Mouse (Mus musculus) hindlimb bud, embryonic 11.5 days (tissue): ENCODE measurements at regions not wholly inside any gene's neighbourhood (a gene's known extent, or its start where the extent isn't known, plus 50 kb on each side); places are given as distances from the start of the nearest gene placed in this dataset.

Experiments used
- DNase-seq: peaks from one replicate; pipeline ENCODE4 v3.0.0-alpha.2; 2012; ENCODE audit warnings: low read depth, low spot score; ENCODE audit errors: extremely low spot score

DNA sequence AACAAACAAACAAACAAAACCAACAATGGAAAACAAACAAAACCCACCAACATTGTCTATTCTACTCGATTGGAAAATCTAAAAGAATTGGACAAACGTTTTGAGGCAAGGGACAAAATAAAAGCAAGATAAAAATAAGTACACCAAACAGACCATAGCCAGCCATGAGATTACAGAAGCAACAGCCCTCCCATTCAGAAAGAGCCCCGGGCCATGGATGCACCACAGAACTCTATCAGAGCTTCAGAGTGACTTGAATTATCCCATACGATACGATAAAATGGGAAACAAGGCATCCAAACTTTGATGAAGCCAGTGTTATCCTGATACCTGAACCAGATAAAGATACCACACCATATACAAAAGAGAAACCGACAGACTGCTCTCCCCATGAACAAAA, 68.7 kb downstream of the Npepl1 start:
- no peak for DNase-seq

DNA sequence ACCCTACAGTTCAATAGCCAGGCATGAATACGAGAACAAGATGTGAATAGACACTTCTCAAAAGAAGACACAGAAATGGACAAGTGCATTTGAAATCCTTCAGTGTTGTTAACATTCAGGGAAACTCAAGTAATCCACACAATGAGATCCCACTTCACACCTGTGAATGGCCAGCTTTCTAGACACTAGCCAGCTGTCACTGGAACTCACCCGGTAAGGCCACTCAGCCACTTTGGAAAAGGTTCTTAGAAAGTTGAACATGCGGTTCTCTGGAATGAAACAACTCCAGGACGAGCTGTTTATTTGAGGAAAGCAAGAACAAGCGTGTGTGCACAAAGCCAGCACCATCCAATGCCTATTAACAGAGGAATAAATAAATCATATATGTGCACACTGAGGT, 74.6 kb downstream of the Npepl1 start:
- DNase-seq, result no peak

DNA sequence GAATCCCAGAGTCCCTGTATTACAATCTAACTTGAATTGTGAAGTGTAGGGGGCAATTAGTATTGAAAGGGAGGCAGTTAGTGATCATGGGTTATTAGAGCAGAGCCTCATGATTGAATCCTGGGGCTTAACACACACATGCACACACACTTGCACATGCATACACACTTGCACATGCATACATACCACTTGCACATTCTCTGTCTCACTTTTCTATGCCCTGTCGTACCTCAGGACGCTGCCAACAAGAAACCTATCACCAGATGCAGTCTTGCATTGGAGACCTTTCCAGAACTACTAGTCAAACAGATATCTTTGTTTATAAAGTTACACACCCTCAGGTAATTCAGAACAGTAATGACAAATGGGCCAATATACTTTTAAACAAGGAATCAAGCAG, 80.9 kb downstream of the Npepl1 start:
- DNase-seq, result no peak

DNA sequence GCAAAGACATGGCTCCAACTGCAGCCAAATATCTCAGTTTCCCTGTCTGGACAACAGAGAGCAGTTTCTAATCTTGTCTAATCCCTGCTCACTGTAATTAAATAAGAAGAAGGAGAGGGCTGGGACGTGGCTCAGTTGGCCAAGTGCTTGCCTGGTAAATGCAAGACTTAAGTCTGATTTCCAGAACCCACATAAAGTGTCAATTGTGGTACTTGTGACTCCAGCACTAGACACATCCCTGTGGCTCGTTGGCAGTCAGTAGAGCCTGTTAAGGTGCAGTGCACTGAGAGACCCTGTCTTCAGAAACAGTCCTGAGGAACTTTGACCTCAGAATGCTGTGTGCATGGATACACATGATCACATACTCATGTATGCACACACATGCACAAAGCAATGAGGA, 81.4 kb downstream of the Npepl1 start:
- no peak for DNase-seq

DNA sequence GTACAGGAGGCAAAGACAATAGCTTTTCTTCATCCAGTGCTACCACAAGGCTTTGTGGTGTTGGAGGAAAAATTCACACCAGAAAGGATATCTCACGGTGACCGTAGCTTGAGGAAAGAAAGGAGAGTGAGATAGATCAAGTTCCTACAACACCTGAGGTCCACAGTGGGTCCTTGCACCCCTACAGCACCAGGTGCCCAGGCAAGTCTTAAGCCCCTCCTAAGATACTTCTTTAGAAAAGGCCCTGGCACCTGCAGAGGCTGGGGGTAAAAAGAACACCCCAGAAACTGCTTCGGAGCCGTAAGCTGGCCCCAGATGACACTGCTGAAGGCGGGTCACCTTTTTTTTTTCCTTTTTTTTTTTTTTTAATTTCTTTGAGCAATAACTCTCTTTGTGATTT, 81.9 kb downstream of the Npepl1 start:
- no peak for DNase-seq

DNA sequence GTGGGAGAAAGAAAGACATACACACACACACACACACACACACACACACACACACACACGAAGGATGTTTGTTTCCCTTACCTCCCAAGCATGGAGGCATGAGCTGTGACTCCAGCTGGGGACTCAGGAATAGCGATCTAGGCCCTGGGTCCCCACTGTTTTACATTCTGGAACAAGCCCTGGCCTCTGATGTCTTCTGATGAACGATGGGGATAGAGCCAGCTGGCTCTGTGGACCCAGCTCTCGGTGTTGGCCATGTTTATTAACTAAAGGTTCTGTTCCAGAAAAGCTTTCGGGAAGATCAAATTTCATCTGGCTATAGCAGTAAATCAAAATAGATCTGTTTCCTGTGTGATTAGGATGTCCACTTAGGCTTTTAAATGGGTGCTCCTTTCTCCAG, 83.4 kb downstream of the Npepl1 start:
- no peak for DNase-seq

DNA sequence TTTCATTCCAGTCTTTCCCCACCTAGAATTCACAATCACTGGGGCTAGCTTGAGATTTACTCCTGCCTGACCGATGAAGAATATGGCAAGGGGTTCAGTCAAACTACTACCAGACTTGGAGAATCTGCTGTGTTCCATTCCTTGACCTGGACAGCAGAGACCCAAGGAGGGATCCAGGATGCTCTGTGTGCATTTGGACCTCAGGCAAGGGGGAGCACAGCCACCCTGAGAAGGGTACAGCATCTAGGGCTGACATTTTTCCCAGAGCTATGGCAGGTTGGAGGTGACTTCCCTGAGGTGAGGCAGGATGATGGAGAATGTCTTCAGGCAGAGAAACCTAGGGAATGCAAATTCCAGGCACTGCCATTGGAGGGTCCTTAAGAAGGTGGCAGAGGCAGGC, 85.5 kb downstream of the Npepl1 start:
- no peak for DNase-seq

DNA sequence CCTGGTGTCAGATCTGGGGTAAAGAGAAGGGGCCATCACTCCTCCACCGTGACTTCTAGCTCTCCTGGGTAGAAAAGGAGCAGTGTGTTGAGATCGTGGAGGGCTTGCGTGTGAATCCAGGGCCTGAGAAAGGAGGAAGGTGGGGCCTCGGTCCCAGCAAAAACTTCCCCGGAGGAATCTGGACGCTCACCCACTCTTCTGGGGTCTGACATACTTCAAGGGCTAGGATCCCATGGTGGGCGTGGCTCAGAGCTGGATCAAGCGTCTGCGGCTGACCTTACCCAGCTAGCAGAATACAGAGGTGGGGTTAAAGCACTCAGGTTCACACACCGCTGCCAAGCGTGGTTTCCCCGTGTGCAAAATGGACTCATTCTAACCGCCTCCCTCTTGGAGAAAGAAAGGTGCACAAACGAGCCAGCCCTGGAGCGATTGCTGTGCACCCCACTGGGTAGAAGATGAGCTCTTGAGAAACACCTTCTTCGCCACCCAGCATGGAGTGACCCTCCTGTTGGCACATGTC, 86.6 kb downstream of the Npepl1 start:
- no peak for DNase-seq

DNA sequence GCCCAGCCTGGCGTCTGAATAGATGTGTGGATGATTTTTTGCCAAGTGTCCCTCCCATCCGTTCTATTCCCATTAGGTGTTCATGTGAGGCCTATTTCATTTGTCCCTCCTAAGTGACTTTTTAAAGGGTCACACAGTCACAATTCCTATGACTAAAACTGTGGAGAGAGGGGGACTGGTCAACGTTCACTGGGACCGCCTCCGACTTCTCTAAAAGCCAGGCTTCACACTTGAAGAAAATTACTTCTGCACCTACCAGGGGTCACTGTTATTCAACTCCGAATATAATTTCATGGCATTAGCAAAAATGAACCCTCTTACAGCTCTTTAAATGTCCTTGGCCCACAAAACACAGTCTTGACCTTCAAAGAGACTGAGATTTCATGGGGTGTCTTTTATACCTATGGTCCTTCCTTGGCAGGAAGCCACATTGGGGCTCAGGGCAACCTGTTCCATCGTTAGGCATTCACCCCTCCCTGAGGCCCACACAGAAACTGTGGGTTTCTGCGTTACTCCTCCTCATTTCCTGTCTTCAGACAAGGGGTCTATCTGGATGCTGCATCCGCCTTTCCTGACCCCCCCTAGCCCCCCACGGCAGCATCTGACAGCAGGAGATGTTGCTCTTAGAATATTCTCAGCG, 86.7 kb upstream of the Gnas start:
- no peak for DNase-seq

DNA sequence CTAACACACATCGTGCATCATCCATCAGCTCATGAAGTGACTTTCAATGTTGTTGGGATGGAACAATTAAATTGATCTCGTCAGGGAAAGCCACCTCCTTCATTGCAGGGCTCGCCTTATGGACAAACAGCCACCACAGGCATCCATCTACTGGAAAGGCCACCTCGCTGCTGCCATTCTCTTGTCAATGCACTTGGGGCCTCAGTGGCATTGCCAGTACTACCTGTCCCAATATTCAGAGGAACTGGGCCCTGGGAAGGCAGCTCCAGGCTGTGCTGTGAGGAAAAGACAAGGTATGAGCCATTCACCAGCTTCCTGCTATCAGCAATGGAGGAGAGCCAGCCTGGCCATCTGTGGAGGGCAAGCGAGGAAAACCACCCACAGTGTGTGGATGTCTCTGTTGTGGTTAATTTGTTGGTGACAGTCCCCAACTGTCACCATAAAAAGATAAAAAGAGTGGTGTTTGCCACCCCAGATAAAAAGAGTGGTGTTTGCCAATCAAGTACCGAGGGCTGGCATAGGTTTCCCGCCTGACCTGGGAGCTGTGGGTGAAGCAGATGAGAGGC, 85.6 kb upstream of the Gnas start:
- no peak for DNase-seq

DNA sequence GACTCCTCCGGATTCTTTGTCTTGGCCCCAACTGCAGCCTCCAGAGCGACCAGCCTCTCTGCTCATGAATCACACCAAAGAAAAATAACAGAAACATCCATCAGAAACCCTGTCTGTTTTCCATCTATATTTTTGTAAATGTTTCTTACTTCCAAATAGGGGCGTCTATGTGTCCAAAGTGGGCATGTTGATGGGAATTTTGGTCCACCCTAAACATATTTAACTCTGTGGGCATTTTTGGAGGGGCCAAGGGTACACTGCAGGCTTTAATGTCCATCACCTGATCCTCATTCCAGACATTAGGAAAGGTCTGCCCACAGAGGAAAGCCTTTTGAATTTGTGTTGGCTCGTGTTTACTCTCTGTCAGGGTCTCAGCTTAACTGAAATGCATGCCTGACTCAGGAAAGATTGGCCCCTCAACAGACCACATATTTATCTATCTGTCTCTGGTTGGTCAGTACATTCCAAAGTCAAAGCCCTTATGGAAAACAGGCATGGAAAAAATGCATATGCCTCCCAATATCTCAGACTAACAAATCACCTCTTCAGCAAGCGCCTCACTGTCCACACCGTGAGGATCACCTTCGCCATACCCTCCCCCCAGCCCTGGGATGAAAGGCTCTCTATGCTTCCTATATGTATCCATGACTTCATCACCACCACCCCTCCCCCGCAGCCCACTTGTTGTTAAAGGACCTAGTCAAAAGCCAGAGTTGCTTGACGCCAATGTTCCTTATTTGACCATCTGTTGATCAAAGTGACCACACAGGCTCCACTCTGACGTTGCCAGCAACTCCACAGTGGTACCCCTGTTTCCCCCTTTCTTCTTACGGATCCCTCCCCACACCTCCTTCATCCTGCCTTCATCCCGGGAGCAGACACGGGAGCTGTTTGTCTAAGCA, 83.9 kb upstream of the Gnas start:
- DNase-seq, result peak; percentile 37

DNA sequence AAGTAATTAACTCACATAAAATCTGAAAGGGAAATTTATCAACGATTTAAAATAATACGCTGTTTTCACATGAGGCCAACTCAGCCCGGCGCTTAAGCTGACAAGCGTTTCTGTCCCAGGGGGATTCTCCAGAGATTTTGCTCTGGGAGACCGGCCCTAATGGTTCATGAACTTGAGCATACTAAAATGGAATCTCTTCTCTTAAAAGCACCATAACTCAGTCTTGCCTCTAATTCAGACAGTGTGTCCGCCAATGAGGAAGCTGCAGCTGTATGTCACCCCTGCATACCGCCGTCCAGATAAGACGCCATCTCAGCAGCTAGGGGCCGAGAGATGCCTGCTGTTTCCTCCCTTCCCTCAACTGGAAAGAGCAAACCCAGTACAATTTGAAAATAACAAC, 80.7 kb upstream of the Gnas start:
- no peak for DNase-seq

DNA sequence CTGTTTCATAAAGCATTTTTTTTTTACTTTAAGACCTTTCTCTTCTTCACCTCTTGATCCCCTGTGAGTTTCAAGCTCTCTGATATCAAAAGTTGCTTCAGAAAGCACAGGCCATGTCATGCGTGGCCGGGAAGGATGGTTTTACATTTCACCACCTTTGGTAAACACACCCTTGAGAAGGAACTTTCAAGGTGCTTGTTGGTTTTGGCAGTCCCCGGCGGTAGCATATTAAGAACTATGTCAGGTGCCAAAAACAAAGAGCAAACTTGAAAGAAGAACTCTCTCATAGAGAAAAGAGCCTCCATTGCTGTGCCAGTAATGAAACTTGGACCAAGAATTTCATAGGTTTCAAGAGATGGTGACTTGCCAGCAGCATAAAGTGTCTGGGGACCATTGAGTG, 72.4 kb upstream of the Gnas start:
- DNase-seq, result no peak

DNA sequence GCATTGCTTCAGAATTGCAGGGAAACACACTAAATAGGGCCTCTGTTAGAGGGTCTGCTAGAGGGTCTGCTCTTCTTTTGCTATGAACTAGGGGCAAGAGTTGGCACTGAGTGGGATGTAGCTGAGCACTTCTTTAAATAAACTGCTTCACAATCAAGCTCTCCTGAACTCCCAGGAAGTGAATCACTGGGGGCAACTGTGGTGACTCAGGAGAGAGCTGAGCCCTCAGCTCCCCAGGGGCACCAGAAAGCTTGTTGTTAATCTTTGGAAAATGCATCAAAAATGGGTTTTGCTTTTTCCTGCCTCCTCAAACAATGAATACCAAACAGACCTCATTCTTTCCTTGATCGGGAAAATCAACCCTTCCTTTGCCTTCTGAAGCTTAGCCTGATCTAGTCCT, 57.5 kb upstream of the Gnas start:
- DNase-seq, result no peak
